Mouse (Mus musculus) forebrain, embryonic 12.5 days (tissue): ENCODE data around the gene Cd300a. TPM values are rescaled to one million over a fixed set of nuclear protein-coding genes. Genes with fewer than 3 reads are reported as not detected.

ENCODE experiments used
- ATAC-seq: fragments of 200-750 bp; cut with Nextera tagmentation; 2 replicates; pipeline ENCODE4 v1.8.0; 2017; ENCODE audit warnings: moderate TSS enrichment; ENCODE audit not compliant: low FRiP score
- H3K27ac ChIP-seq: fragments of 300-500 bp; sonication (generic); 2 replicates; pipeline ENCODE4 v1.5.1; 2016; ENCODE audit warnings: mild to moderate bottlenecking
- H3K27me3 ChIP-seq: fragments of 300-500 bp; sonication (generic); 2 replicates; pipeline ENCODE4 v1.6.1; 2016; ENCODE audit warnings: mild to moderate bottlenecking
- H3K36me3 ChIP-seq: fragments of 300-500 bp; sonication (generic); replicated peaks from 2 replicates; pipeline ENCODE4 v1.6.1; 2016; ENCODE audit warnings: mild to moderate bottlenecking
- H3K4me1 ChIP-seq: fragments of 300-500 bp; sonication (generic); 2 replicates; pipeline ENCODE4 v1.6.1; 2016
- H3K4me2 ChIP-seq: fragments of 300-500 bp; sonication (generic); 2 replicates; pipeline ENCODE4 v1.6.1; 2016; ENCODE audit warnings: mild to moderate bottlenecking, moderate library complexity
- H3K4me3 ChIP-seq: fragments of 300-500 bp; sonication (generic); replicated peaks from 2 replicates; pipeline ENCODE4 v1.5.1; 2016; ENCODE audit warnings: mild to moderate bottlenecking
- H3K9ac ChIP-seq: fragments of 300-500 bp; sonication (generic); 2 replicates; pipeline ENCODE4 v1.6.1; 2016; ENCODE audit warnings: mild to moderate bottlenecking
- H3K9me3 ChIP-seq: fragments of 300-500 bp; sonication (generic); 2 replicates; pipeline ENCODE4 v1.6.1; 2016
- WGBS: fragments of 180-500 bp; shearing (Covaris S2); methylation state at CpG from one replicate; pipeline ENCODE4 v1.1.7; 2016; 5-methylcytosine and 5-hydroxymethylcytosine counted together
- polyA plus RNA-seq: library from polyadenylated mRNA; unstranded; fragments of >200 nt; fragmentation: Nextera tagmentation; extraction: Ambion mirVana; gene quantifications from 2 replicates; pipeline ENCODE4 v1.2.1, GENCODE M21; 2016

Gene Cd300a
- polyA plus RNA-seq, 1 experiment from 2014 or later: 0.68 TPM

DNA sequence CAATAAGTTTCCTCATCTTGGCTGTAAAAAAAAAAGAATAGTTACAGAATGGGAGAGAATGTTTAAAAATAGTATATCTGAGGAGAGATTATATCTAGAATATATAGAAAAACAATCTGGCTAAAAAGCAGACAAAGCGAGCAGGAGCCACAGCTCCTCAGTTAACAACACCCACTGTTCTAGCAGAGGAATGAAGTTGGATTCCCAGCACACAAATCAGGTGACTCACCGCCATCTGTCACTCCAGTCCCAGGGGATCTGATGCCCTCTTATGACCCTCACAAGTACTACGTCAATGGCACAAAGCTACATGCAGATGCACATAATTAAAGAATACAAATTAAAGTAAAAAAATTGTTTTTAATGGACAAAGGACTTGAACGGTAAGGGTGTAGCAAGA is 32.6 kb downstream of the Cd300a start:
- no peak for ATAC-seq
- Histone ChIP-seq H3K4me3 (no peak overlapping the region), H3K4me1 (no peaks in the 10 kb centered on the region), H3K9ac (no peak overlapping the region), H3K36me3 (no peaks in the 10 kb centered on the region), H3K9me3 (no peaks in the 10 kb centered on the region), H3K27me3 (no peaks in the 10 kb centered on the region), H3K4me2 (no peak overlapping the region), H3K27ac (no peak overlapping the region)
- WGBS: 84% methylated on average over 4 of the region's 4 CpGs

DNA sequence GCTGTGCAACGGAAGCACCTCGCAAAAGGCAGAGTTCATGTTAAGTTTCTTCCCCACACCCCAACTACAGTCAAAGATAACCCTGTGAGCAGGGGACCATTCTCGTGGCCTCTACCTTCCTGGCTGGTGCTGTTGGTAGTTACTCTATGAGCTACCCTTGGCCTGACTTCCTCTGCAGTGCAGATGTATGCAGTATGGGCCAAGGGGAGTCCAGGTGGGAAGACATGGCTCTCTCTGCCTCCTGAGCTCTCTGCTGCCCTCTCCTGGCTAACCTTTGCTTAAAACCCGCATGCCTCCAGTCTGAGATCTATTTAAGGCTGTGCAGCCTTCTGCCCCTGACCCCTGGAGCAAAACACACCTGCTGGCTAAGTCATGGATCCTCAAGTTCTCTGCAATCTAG is 34.1 kb downstream of the Cd300a start:
- H3K9ac ChIP-seq: no peak overlapping the region
- no peaks in the 10 kb centered on the region for H3K9me3 ChIP-seq
- H3K27ac ChIP-seq: no peak overlapping the region
- ATAC-seq: no peak
- H3K27me3 ChIP-seq: no peaks in the 10 kb centered on the region
- 76% methylated on average over 4 of the region's 4 CpGs for WGBS
- H3K4me1 ChIP-seq: no peaks in the 10 kb centered on the region
- H3K36me3 ChIP-seq: no peaks in the 10 kb centered on the region
- H3K4me2 ChIP-seq: no peak overlapping the region
- no peak overlapping the region for H3K4me3 ChIP-seq

DNA sequence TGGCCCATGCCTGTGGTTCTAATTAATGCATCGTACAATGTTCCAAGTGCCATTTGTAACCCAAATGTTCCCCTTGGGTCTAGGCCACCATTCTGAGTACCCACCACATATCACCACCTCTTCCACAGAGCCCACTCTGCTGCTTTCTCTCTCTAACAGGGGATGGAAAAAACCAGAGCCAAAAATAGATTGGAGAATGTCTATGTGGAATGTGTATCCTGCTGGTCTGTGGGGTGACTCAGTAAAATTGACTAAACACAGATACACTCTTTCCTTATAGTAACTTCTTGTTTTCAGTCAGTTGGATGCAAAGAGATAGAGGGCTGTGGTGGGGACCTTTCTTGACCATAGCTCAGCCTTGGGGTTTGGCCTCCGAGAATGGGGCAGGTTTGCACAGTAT is 39.7 kb downstream of the Cd300a start:
- Histone ChIP-seq H3K4me1 (no peaks in the 10 kb centered on the region), H3K36me3 (no peaks in the 10 kb centered on the region), H3K27me3 (no peaks in the 10 kb centered on the region), H3K9me3 (no peaks in the 10 kb centered on the region), H3K4me2 (no peak overlapping the region), H3K27ac (no peak overlapping the region), H3K4me3 (no peak overlapping the region), H3K9ac (no peak overlapping the region)
- WGBS: 94% methylated on average over 2 of the region's 2 CpGs
- ATAC-seq: no peak

DNA sequence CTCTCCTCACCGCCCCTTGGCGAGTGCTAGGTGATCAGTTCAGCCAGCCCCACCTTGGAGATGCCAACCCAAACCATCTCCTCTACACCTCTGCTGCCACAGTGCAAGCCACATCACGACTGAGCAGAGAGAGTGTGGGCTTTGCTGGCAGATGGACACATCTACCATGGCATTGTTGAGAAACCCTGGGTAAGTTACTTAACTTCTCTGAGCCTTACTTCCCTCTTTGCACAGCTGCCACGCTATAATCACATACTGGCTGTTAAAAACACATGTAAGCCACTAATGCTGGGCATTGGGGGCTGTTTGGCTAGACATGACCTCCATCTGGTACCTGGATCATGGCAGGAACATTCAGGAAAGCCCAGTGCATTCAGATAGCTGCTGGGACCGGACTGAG is 41.2 kb downstream of the Cd300a start:
- H3K27me3 ChIP-seq: no peaks in the 10 kb centered on the region
- H3K36me3 ChIP-seq: no peaks in the 10 kb centered on the region
- no peaks in the 10 kb centered on the region for H3K4me1 ChIP-seq
- WGBS: 81% methylated on average over 5 of the region's 5 CpGs
- ATAC-seq: no peak
- no peak overlapping the region for H3K4me3 ChIP-seq
- no peaks in the 10 kb centered on the region for H3K9me3 ChIP-seq
- no peak overlapping the region for H3K27ac ChIP-seq
- no peak overlapping the region for H3K9ac ChIP-seq
- no peak overlapping the region for H3K4me2 ChIP-seq

DNA sequence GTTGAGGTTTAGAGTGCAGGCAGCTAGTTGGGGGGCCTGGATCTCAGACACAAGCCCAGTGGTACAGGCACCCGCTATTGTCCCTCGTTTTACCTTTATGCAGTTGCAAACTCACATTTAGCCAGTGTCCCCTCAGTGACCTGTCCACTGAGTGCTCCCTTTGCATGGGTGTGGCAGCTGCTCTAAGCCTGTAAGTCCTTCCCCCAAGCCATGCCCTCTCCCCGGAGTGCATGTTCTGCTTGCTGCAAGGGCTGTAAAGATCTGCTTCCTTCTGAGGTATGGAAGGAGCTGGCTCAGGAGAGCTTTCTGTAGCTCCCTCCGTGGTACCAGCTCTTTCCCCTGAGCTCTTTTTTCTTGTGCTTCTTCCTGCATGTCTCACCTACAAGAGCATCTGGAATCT is 43.8 kb downstream of the Cd300a start:
- H3K27me3 ChIP-seq: no peaks in the 10 kb centered on the region
- H3K9ac ChIP-seq: no peak overlapping the region
- H3K27ac ChIP-seq: no peak overlapping the region
- no peak overlapping the region for H3K4me2 ChIP-seq
- no peak for ATAC-seq
- no peaks in the 10 kb centered on the region for H3K36me3 ChIP-seq
- WGBS: 79% methylated on average over 4 of the region's 4 CpGs
- no peaks in the 10 kb centered on the region for H3K9me3 ChIP-seq
- no peaks in the 10 kb centered on the region for H3K4me1 ChIP-seq
- no peak overlapping the region for H3K4me3 ChIP-seq

DNA sequence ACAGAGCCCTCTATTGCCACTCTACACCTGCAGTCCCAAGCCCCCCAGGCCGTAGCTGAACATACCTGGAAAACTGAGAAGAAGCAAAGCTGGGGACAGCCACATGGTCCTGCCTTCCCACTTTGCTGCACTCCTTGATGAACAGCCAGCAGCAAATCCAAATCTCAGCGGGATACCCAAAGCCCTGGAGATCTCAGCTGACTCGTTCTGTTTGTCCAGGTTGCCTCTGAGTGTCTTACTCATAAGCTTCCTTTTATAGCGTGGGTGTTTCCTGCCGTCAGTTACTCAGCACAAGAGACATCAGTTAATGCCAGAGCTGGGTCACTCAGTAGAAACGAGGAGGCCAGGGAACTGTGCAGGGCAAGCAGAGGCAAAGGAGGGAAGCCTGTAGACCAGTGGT is 44.3 kb downstream of the Cd300a start, which contains the start of gene Cd300lb:
Gene Cd300lb, minus strand, starts transcription at position 243 of the 400 bp plus-strand sequence.
- WGBS: 68% methylated on average over 6 of the region's 6 CpGs
- H3K4me3 ChIP-seq: no peak within 1 kb of the TSS

More for the DNA sequence above, 44.3 kb downstream of the Cd300a start, which contains the start of gene Cd300lb:
- Histone ChIP-seq H3K36me3 (no peaks in the 10 kb centered on the region), H3K9me3 (no peaks in the 10 kb centered on the region), H3K4me2 (no peak within 1 kb of the TSS), H3K9ac (no peak within 1 kb of the TSS), H3K4me1 (no peaks in the 10 kb centered on the region), H3K27me3 (no peaks in the 10 kb centered on the region), H3K27ac (no peak within 1 kb of the TSS)
- ATAC-seq: no peak

Other genes starting within 250 kb of the Cd300a start
- 859 and 942 TPM in 2 replicates for gene Rpl38, start 221.5 kb upstream of the Cd300a start, polyA plus RNA-seq
- 11.8 and 13.0 TPM in 2 replicates for gene Ttyh2, start 214.6 kb upstream of the Cd300a start, polyA plus RNA-seq
- 1.9 and 2.0 TPM in 2 replicates for gene Dnaic2, start 162.6 kb upstream of the Cd300a start, polyA plus RNA-seq
- gene Kif19a, start 124.7 kb upstream of the Cd300a start, polyA plus RNA-seq: 0.80 and 1.4 TPM in 2 replicates
- 41.6 and 44.8 TPM in 2 replicates for gene Btbd17, start 94.1 kb upstream of the Cd300a start, polyA plus RNA-seq
- gene Gpr142, start 91.1 kb upstream of the Cd300a start, polyA plus RNA-seq: not detected in 2 replicates
- gene Gprc5c, start 38.9 kb upstream of the Cd300a start, polyA plus RNA-seq: 8.4 and 10.8 TPM in 2 replicates
- not detected in 2 replicates for gene Cd300lb, start 44.3 kb downstream of the Cd300a start, polyA plus RNA-seq
- not detected in 2 replicates for gene Cd300c, start 79.1 kb downstream of the Cd300a start, polyA plus RNA-seq
- gene Cd300ld, start 99.9 kb downstream of the Cd300a start, polyA plus RNA-seq: 0.10 TPM in 1 of 2 replicates, not detected in the other
- 0.47 and 0.96 TPM in 2 replicates for gene Cd300c2, start 111.8 kb downstream of the Cd300a start, polyA plus RNA-seq
- not detected in 2 replicates for gene Cd300ld2, start 126.2 kb downstream of the Cd300a start, polyA plus RNA-seq
- not detected in 2 replicates for gene Cd300ld4, start 137.0 kb downstream of the Cd300a start, polyA plus RNA-seq
- gene Cd300ld5, start 147.7 kb downstream of the Cd300a start, polyA plus RNA-seq: not detected in 2 replicates
- not detected in 2 replicates for gene Cd300ld3, start 158.4 kb downstream of the Cd300a start, polyA plus RNA-seq
- gene Cd300e, start 172.1 kb downstream of the Cd300a start, polyA plus RNA-seq: not detected in 2 replicates
- gene Rab37, start 201.4 kb downstream of the Cd300a start, polyA plus RNA-seq: 0.80 and 1.2 TPM in 2 replicates
- 0.19 TPM in 1 of 2 replicates, not detected in the other for gene Cd300lf, start 244.0 kb downstream of the Cd300a start, polyA plus RNA-seq